Mouse (Mus musculus): Measurements from ENCODE around the gene Umps. TPM values are rescaled to one million over a fixed set of nuclear protein-coding genes. Genes with fewer than 3 reads are reported as not detected.

The Umps gene
- polyA plus RNA-seq, 1 experiment from 2014 or later: 18.6 TPM

DNA sequence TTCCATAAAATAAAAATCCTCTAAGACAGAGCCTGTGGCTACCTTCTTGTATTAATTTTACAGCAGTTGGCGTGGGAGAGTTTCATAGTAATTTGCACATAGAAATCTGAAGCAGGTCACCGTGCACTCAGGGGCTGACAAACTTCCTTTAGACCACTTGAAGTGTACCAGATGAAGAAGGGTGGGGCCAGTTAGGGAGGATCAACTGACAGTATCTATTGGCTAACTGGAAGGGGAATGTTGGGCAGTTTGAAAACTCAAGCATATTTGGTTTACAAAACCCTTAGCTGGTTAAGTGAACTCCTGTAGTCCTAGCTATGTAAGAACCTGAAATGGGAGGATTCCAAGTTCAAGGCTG lies 424 bp upstream of the Umps start:
- Histone ChIP-seq H3K4me1 (ENCODE audit: insufficient read depth) (peaks cover 15% of the 10 kb centered on the region), H3K9me3 (ENCODE audit: low read length) (no peaks in the 10 kb centered on the region), H3K9ac (replicated peaks) (peak overlapping the region; percentile 76), H3K4me2 (ENCODE audit: low read depth, low read length) (peak overlapping the region; percentile 91), H3K36me3 (replicated peaks; ENCODE audit: insufficient read depth, low read length) (peaks cover 9% of the 10 kb centered on the region), H3K27ac (ENCODE audit: low read depth) (peak overlapping the region; percentile 73), H3K4me3 (ENCODE audit: low read depth, low read length) (peak overlapping the region; percentile 89), H3K27me3 (ENCODE audit: insufficient read depth, low read length) (no peaks in the 10 kb centered on the region)
- DNase-seq: no peak
- 22% methylated on average over 2 of the region's 2 CpGs for WGBS (ENCODE audit: insufficient replicate concordance)
- peak; percentile 48; the same call in 1 of the 2 replicates for ATAC-seq
- TF ChIP-seq EP300 (IDR thresholded peaks at IDR 0.05; ENCODE audit: low read depth): no peak
- no peak for TF ChIP-seq CTCF (IDR thresholded peaks at IDR 0.05; ENCODE audit: low read depth)

DNA sequence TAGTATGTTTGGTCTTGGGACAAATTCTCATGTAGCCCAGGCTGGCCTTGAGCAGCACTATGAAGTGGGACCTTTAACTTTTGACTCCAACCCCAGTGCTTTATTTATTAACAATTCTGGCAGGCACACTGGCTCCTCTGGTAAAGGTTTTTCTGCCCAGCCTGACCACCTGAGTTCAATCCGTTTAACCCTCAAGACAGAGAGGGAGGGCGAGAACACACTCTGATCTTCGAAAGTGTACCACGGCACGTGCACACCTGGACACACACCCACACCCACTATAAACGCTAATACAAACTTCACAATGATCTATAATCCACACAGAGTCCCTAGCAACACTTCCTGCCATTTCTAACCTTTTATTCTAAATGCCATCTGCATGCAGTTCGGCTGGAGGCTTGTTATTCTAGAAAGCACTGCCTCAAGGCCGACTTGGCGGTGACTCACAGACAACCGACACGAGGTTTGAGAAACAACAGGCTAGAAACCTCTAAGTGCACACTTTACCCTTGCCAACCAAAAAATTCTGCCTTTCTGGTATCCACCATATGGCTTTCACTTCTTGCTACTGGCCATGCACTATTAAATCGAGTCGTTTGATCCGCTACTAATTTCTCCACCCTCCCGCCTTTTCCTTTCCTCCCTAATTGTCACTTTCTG lies 830 bp downstream of the Umps start:
- Histone ChIP-seq H3K27me3 (ENCODE audit: insufficient read depth, low read length) (no peaks in the 10 kb centered on the region), H3K9me3 (ENCODE audit: low read length) (no peaks in the 10 kb centered on the region), H3K27ac (ENCODE audit: low read depth) (peak overlapping the region; percentile 73), H3K36me3 (replicated peaks; ENCODE audit: insufficient read depth, low read length) (peaks cover 20% of the 10 kb centered on the region), H3K9ac (replicated peaks) (peak overlapping the region; percentile 76), H3K4me3 (ENCODE audit: low read depth, low read length) (peak overlapping the region; percentile 89), H3K4me1 (ENCODE audit: insufficient read depth) (peaks cover 15% of the 10 kb centered on the region), H3K4me2 (ENCODE audit: low read depth, low read length) (peak overlapping the region; percentile 91)
- 4% methylated on average over 15 of the region's 15 CpGs for WGBS (ENCODE audit: insufficient replicate concordance)
- TF ChIP-seq CTCF (IDR thresholded peaks at IDR 0.05; ENCODE audit: low read depth) (no peak), EP300 (IDR thresholded peaks at IDR 0.05; ENCODE audit: low read depth) (no peak)
- ATAC-seq (no peak), DNase-seq (no peak)

DNA sequence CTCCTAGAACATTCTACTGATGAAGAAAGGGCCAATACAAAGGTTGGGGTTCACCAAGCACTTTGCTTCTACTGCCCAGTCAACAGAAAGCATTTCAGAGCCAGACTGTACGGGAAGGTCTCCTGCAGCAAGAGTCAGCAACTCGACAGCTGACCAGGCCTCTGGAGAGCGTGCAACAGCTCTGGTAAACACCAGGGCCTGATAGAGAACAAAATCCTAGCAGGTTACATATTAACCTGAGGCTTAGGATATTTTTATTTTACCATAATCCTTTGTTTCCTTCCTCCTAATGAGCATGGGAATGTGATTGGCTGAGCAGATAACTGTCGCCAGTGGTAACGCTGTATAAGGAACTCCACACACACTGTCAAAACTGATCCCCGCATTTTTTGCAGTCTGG lies 3.3 kb downstream of the Umps start:
- no peaks in the 10 kb centered on the region for H3K9me3 ChIP-seq (ENCODE audit: low read length)
- no peak overlapping the region for H3K4me2 ChIP-seq (ENCODE audit: low read depth, low read length)
- peaks cover 39% of the 10 kb centered on the region for H3K36me3 ChIP-seq (replicated peaks; ENCODE audit: insufficient read depth, low read length)
- peak; percentile 46 for ATAC-seq
- TF ChIP-seq EP300 (IDR thresholded peaks at IDR 0.05; ENCODE audit: low read depth) (no peak), CTCF (IDR thresholded peaks at IDR 0.05; ENCODE audit: low read depth) (no peak)
- H3K27me3 ChIP-seq (ENCODE audit: insufficient read depth, low read length): no peaks in the 10 kb centered on the region
- H3K27ac ChIP-seq (ENCODE audit: low read depth): 0 out of 2 replicates have a peak overlapping the region, but pooled peaks have one; percentile 23
- no peak overlapping the region for H3K9ac ChIP-seq (replicated peaks)
- H3K4me1 ChIP-seq (ENCODE audit: insufficient read depth): peaks cover 15% of the 10 kb centered on the region
- H3K4me3 ChIP-seq (ENCODE audit: low read depth, low read length): no peak overlapping the region
- 58% methylated on average over 6 of the region's 6 CpGs for WGBS (ENCODE audit: insufficient replicate concordance)
- DNase-seq: no peak

- H3K4me1 ChIP-seq (ENCODE audit: insufficient read depth): peaks cover 3% of the 10 kb centered on the region
- TF ChIP-seq CTCF (IDR thresholded peaks at IDR 0.05; ENCODE audit: low read depth) (no peak), EP300 (IDR thresholded peaks at IDR 0.05; ENCODE audit: low read depth) (no peak)
- H3K4me3 ChIP-seq (ENCODE audit: low read depth, low read length): no peak overlapping the region
- no peaks in the 10 kb centered on the region for H3K27me3 ChIP-seq (ENCODE audit: insufficient read depth, low read length)
- no peak for DNase-seq
- H3K36me3 ChIP-seq (replicated peaks; ENCODE audit: insufficient read depth, low read length): peaks cover 46% of the 10 kb centered on the region
- H3K9ac ChIP-seq (replicated peaks): no peak overlapping the region
- ATAC-seq: no peak
- WGBS (ENCODE audit: insufficient replicate concordance): 62% methylated on average over 1 of the region's 1 CpGs
- H3K4me2 ChIP-seq (ENCODE audit: low read depth, low read length): no peak overlapping the region
- no peaks in the 10 kb centered on the region for H3K9me3 ChIP-seq (ENCODE audit: low read length)
- no peak overlapping the region for H3K27ac ChIP-seq (ENCODE audit: low read depth)
Measured at GRCm38 (mm10) chr16:33954793-33955192, 12.0 kb downstream of the Umps start.

- Histone ChIP-seq H3K9ac (replicated peaks) (no peak overlapping the region), H3K9me3 (ENCODE audit: low read length) (no peaks in the 10 kb centered on the region), H3K27me3 (ENCODE audit: insufficient read depth, low read length) (no peaks in the 10 kb centered on the region), H3K4me1 (ENCODE audit: insufficient read depth) (peaks cover 3% of the 10 kb centered on the region), H3K4me2 (ENCODE audit: low read depth, low read length) (no peak overlapping the region), H3K27ac (ENCODE audit: low read depth) (no peak overlapping the region), H3K4me3 (ENCODE audit: low read depth, low read length) (no peak overlapping the region), H3K36me3 (replicated peaks; ENCODE audit: insufficient read depth, low read length) (peaks cover 34% of the 10 kb centered on the region)
- ATAC-seq (no peak), DNase-seq (no peak)
- TF ChIP-seq EP300 (IDR thresholded peaks at IDR 0.05; ENCODE audit: low read depth) (no peak), CTCF (IDR thresholded peaks at IDR 0.05; ENCODE audit: low read depth) (no peak)
- 80% methylated on average over 4 of the region's 4 CpGs for WGBS (ENCODE audit: insufficient replicate concordance)
Measured at GRCm38 (mm10) chr16:33953008-33953407, 13.8 kb downstream of the Umps start.

- TF ChIP-seq EP300 (IDR thresholded peaks at IDR 0.05; ENCODE audit: low read depth) (no peak), CTCF (IDR thresholded peaks at IDR 0.05; ENCODE audit: low read depth) (peak; percentile 99)
- DNase-seq: peak; percentile 89
- no peak overlapping the region for H3K4me3 ChIP-seq (ENCODE audit: low read depth, low read length)
Measured at GRCm38 (mm10) chr16:33950830-33951229, 16.0 kb downstream of the Umps start.

More at GRCm38 (mm10) chr16:33950830-33951229, 16.0 kb downstream of the Umps start:
- H3K9me3 ChIP-seq (ENCODE audit: low read length): no peaks in the 10 kb centered on the region
- peaks cover 14% of the 10 kb centered on the region for H3K36me3 ChIP-seq (replicated peaks; ENCODE audit: insufficient read depth, low read length)
- no peaks in the 10 kb centered on the region for H3K27me3 ChIP-seq (ENCODE audit: insufficient read depth, low read length)
- no peak overlapping the region for H3K9ac ChIP-seq (replicated peaks)
- 24% methylated on average over 4 of the region's 4 CpGs for WGBS (ENCODE audit: insufficient replicate concordance)
- H3K4me1 ChIP-seq (ENCODE audit: insufficient read depth): peaks cover 20% of the 10 kb centered on the region
- peak; percentile 74 for ATAC-seq
- H3K27ac ChIP-seq (ENCODE audit: low read depth): no peak overlapping the region
- no peak overlapping the region for H3K4me2 ChIP-seq (ENCODE audit: low read depth, low read length)
